25 mouse cellular contexts compared by ENCODE assay signal in the genomic region with DNA sequence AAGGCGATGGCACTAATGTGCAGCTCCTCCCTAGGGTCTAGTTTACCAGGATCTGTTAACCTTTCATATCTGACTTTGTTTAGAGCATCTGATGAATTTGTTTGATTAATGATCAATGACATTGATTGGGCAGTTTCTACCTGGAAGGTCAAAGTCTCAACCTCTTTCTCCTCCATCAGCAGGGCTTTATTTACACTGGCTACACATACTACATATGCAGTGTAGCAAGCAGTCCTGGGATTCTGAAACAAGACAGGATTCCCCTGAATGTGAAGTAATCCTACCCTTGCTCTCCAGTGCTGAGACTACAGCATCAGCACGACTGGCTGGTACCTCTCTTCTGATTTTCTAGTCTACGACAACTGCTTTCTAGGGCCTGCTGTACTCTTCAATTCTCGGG. TPM values are rescaled to one million over a fixed set of nuclear protein-coding genes. Genes with fewer than 3 reads are reported as not detected.
"Had no signal": no experiment of that assay in that cellular context is flagged by ENCODE, and none has a peak within 500 bp of the region (broad histone marks: within the 10 kb centered on the region; RNA-seq: fewer than 3 reads in every experiment).

No protein-coding gene starts in this region.

- H3K4me1 ChIP-seq: limb, embryonic 12.5 days; limb, embryonic 15.5 days; megakaryocyte, embryonic 14.5 days; midbrain, embryonic 10.5 days; midbrain, embryonic 13.5 days; neural tube, embryonic 13.5 days; stomach, embryonic 15.5 days had no signal

- H3K4me3 ChIP-seq: limb, embryonic 12.5 days; limb, embryonic 15.5 days; megakaryocyte, embryonic 14.5 days; midbrain, embryonic 10.5 days; midbrain, embryonic 13.5 days; myocyte; neural tube, embryonic 13.5 days; stomach, embryonic 15.5 days had no signal

- H3K4me2 ChIP-seq: limb, embryonic 12.5 days; limb, embryonic 15.5 days; lung, embryonic 14.5 days; midbrain, embryonic 13.5 days; neural tube, embryonic 13.5 days; stomach, embryonic 15.5 days had no signal

- H3K27ac ChIP-seq: limb, embryonic 12.5 days; limb, embryonic 15.5 days; macrophage; midbrain, embryonic 10.5 days; midbrain, embryonic 13.5 days; neural tube, embryonic 13.5 days; stomach, embryonic 15.5 days had no signal

- H3K9ac ChIP-seq: limb, embryonic 12.5 days; limb, embryonic 15.5 days; lung, embryonic 14.5 days; midbrain, embryonic 13.5 days; neural tube, embryonic 13.5 days; stomach, embryonic 15.5 days had no signal

- ATAC-seq: inflammation-experienced regulatory T-cells, adult 6 months; intestine, embryonic 16.5 days; lung, postnatal 0 days; midbrain, embryonic 13.5 days; midbrain, embryonic 16.5 days had no signal

- H3K9me3 ChIP-seq: limb, embryonic 12.5 days; limb, embryonic 15.5 days; megakaryocyte, embryonic 14.5 days; midbrain, embryonic 10.5 days; midbrain, embryonic 13.5 days; neural tube, embryonic 13.5 days; stomach, embryonic 15.5 days had no signal

- H3K27me3 ChIP-seq: limb, embryonic 12.5 days; limb, embryonic 15.5 days; megakaryocyte, embryonic 14.5 days; midbrain, embryonic 13.5 days; neural tube, embryonic 13.5 days; stomach, embryonic 15.5 days had no signal

- DNase-seq: kidney, adult 18-20 months; kidney, adult 9 months; kidney, postnatal 14 days; kidney, postnatal 4 days; left cerebral cortex, postnatal 4 days; lung, embryonic 14.5 days; retina, postnatal 1 day; right cerebral cortex, postnatal 25 days; spleen, adult 18-20 months; thymus, adult 2 months; thymus, postnatal 14 days; thymus, postnatal 4 days had no signal

RNA-seq across cellular contexts. Expression of a gene that starts 46.2 kb away (rescaled TPM):
- polyA plus RNA-seq: macrophage had no signal
